Mouse (Mus musculus) liver, adult 2 months (tissue): Measurements from ENCODE around the gene Gas6.

Experiments
- CTCF ChIP-seq: fragments of 200-500 bp; IDR thresholded peaks from 2 replicates; pipeline ENCODE4 v1.5.1; 2011; ENCODE audit warnings: low read depth, low read length, control low read depth
- POLR2A ChIP-seq: fragments of 200-500 bp; IDR thresholded peaks from 2 replicates; pipeline ENCODE4 v1.6.1; 2011; ENCODE audit warnings: low read length, control low read depth; ENCODE audit not compliant: insufficient read depth; ENCODE audit errors: extremely low read depth

GRCm38 (mm10) chr8:13436052-13436451 lies 58.2 kb downstream of the Gas6 start:
- TF ChIP-seq POLR2A (no peak), CTCF (no peak)
